Mouse (Mus musculus) hematopoietic stem cell, adult 5-6 weeks (primary cell): ENCODE data around the gene Casp14. TPM values are rescaled to one million over a fixed set of nuclear protein-coding genes. Genes with fewer than 3 reads are reported as not detected.
A peak's percentile ranks its signal among the peaks of the same experiment; 100 is the strongest.

Experiments used
- ATAC-seq, 2 experiments: fragments of 125-278 bp in 1 of 2; replicated peaks in 1 of 2; 2 replicates each; pipeline ENCODE4 v1.8.0; 2016 to 2017; ENCODE audit warnings: inconsistent platforms in 2 of 2, mild to moderate bottlenecking in 2 of 2, moderate number of reproducible peaks in 2 of 2, low read depth in 1 of 2, moderate TSS enrichment in 1 of 2; ENCODE audit not compliant: low FRiP score in 2 of 2, poor library complexity in 2 of 2, severe bottlenecking in 2 of 2, insufficient read depth in 1 of 2, low TSS enrichment in 1 of 2
- total RNA-seq: library from RNA; stranded (forward); fragments of 172-1452, 232-1000 nt; gene quantifications from 2 replicates; pipeline ENCODE4 v1.2.3, GENCODE M21; 2017

Gene Casp14
- total RNA-seq, result not detected in 2 replicates

GRCm38 (mm10) chr10:78718056-78718455 is at the start of gene Casp14:
Gene Casp14 (minus strand): TSS chr10:78718294.
- ATAC-seq, result no peak

GRCm38 (mm10) chr10:78765570-78765969 is 47.5 kb upstream of the Casp14 start:
- no peak for ATAC-seq

GRCm38 (mm10) chr10:78756021-78756420 is 37.9 kb upstream of the Casp14 start:
- no peak; a peak in 1 of 4 replicates for ATAC-seq

GRCm38 (mm10) chr10:78752452-78753191 is 34.5 kb upstream of the Casp14 start, which contains the start of gene Ccdc105:
Gene Ccdc105 (minus strand): TSS chr10:78753065.
- ATAC-seq, result peak; percentile 42 to 54; a peak in 3 of 4 replicates

GRCm38 (mm10) chr10:78748946-78749345 is 30.9 kb upstream of the Casp14 start:
- no peak for ATAC-seq

GRCm38 (mm10) chr10:78748161-78748560 is 30.1 kb upstream of the Casp14 start:
- ATAC-seq, result no peak

GRCm38 (mm10) chr10:78747035-78747721 is 29.1 kb upstream of the Casp14 start:
- ATAC-seq, result peak in 1 of 2 experiments; percentile 35; a peak in 1 of 4 replicates

GRCm38 (mm10) chr10:78745453-78746232 is 27.5 kb upstream of the Casp14 start:
- ATAC-seq, result no peak

- no peak for ATAC-seq
Measured at GRCm38 (mm10) chr10:78743721-78744120, 25.6 kb upstream of the Casp14 start.

GRCm38 (mm10) chr10:78739821-78740220 is 21.7 kb upstream of the Casp14 start:
- no peak for ATAC-seq

GRCm38 (mm10) chr10:78727876-78728275 is 9.8 kb upstream of the Casp14 start:
- no peak for ATAC-seq

GRCm38 (mm10) chr10:78727035-78727434 is 8.9 kb upstream of the Casp14 start:
- ATAC-seq, result no peak

- no peak for ATAC-seq
Measured at GRCm38 (mm10) chr10:78723416-78723815, 5.3 kb upstream of the Casp14 start.

GRCm38 (mm10) chr10:78722654-78723053 is 4.6 kb upstream of the Casp14 start:
- no peak for ATAC-seq

GRCm38 (mm10) chr10:78722036-78722435 is 3.9 kb upstream of the Casp14 start:
- no peak for ATAC-seq

- ATAC-seq, result no peak
Measured at GRCm38 (mm10) chr10:78716231-78716630, 1.9 kb downstream of the Casp14 start.

- no peak for ATAC-seq
Measured at GRCm38 (mm10) chr10:78715156-78715555, 2.9 kb downstream of the Casp14 start.

GRCm38 (mm10) chr10:78714129-78714528 is 4.0 kb downstream of the Casp14 start:
- ATAC-seq, result peak in 1 of 2 experiments; percentile 22; a peak in 1 of 4 replicates
